In the genomic region with DNA sequence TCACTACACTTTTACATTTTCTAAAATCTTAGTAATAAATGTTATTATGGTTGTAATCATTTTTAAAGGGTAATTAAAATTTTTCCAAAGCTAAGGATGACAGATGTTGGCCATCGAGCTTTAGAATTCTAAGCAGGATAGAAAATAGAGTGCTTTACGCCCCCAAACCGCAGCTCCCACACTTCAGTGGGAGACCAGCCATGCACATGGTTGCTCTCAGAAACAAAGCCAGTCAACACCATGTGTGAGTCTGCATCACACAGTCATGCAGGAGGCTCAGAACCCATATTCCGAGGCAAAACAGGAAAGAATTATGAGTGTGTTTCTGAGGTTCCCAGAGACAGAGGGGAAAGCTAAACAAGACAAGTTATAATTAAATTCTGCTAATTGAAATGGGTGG, we compare ENCODE assay signal across 19 mouse cellular contexts.
DNase-seq lines count a peak whose midpoint lies in the region.
"Had no signal": no experiment of that assay in that cellular context is flagged by ENCODE, and none has a peak within 500 bp of the region (broad histone marks: within the 10 kb centered on the region; RNA-seq: fewer than 3 reads in every experiment).

No protein-coding gene starts in this region.

- intact Hi-C loops in left cerebral cortex, postnatal 14 days (cut with DNase I) = no loop called here
- intact Hi-C loops in left cerebral cortex, postnatal 10 days (cut with DNase I) = no loop called here

- DNase-seq in kidney, postnatal 14 days = peak; percentile 4
- DNase-seq in kidney, postnatal 25 days = no peak
- DNase-seq in left cerebral cortex, postnatal 14 days (ENCODE audit: low spot score in 2 of 2) = peak; percentile 30 to 37
- no peak for DNase-seq in left cerebral cortex, postnatal 10 days (ENCODE audit: extremely low spot score in 1 of 2, low spot score in 2 of 2)
- DNase-seq in layer of hippocampus, adult 8-10 months (ENCODE audit: low spot score in 2 of 2) = peak; percentile 57 to 63
- peak; percentile 9 for DNase-seq in right cerebral cortex, postnatal 14 days
- no peak for DNase-seq in c-Kit-positive CD71-positive TER-119-positive erythroid progenitor cells, embryonic 14.5 days (ENCODE audit: low spot score)
- DNase-seq in natural killer cell, adult 2 months (ENCODE audit: low spot score in 2 of 2) = no peak
- DNase-seq: adrenal gland, adult 8-10 months; B cell, adult 2 months; cerebellum, adult 2 months; cerebellum, postnatal 25 days; embryo, embryonic 11 days; gastrocnemius, postnatal 25 days; heart, adult 18-20 months; heart, postnatal 10 days; liver, embryonic 13.5 days; lung, adult 2 months; lung, postnatal 14 days had no signal

Comparison
In these comparisons a context has a peak if more than half of its experiments do, and no peak if none do; other contexts are left out.
1. DNase-seq: peak in kidney, postnatal 14 days (single experiment), left cerebral cortex, postnatal 14 days (2 of 2), layer of hippocampus, adult 8-10 months (2 of 2) and right cerebral cortex, postnatal 14 days (single experiment); none in kidney, postnatal 25 days (0 of 2), left cerebral cortex, postnatal 10 days (0 of 2), c-Kit-positive CD71-positive TER-119-positive erythroid progenitor cells, embryonic 14.5 days (single experiment) and natural killer cell, adult 2 months (0 of 2).